Mouse (Mus musculus) brain, adult 2 months (tissue): ENCODE data around the gene Rasl2-9.
"Not testable (repeated sequence)": the region's sequence is repeated elsewhere in the genome, so short reads cannot be mapped to it uniquely, and the experiment has no call there.

Experiments used
- DNase-seq: peaks from one replicate; pipeline ENCODE4 v3.0.0; 2011; ENCODE audit warnings: low read depth, low spot score

Rasl2-9 gene

DNA sequence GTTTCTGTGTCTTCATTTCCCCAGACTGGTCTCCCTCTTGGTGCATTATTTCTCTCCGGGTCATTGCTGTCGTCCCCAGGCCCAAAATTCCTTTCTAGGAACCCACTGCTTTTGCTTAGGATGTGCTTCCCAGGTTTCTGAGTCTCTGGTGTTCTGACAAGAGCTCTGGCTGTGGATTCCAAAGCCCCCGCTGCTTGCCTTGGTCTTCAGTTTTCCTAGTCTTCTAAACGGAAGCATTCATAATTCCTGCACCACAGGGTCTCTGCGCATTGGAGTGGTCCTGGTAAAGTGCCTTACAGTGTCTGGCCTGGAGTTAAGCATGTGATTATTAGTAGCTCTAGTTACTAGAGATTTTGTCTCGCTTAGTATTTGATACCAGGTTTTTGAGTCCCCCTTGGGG lies 44.9 kb downstream of the Rasl2-9 start:
- no peak for DNase-seq

GRCm38 (mm10) chr7:5080010-5080751 lies 45.6 kb downstream of the Rasl2-9 start, which contains the start of gene Epn1:
Epn1 (plus strand) TSS chr7:5080235.
- peak; percentile 99 for DNase-seq

DNA sequence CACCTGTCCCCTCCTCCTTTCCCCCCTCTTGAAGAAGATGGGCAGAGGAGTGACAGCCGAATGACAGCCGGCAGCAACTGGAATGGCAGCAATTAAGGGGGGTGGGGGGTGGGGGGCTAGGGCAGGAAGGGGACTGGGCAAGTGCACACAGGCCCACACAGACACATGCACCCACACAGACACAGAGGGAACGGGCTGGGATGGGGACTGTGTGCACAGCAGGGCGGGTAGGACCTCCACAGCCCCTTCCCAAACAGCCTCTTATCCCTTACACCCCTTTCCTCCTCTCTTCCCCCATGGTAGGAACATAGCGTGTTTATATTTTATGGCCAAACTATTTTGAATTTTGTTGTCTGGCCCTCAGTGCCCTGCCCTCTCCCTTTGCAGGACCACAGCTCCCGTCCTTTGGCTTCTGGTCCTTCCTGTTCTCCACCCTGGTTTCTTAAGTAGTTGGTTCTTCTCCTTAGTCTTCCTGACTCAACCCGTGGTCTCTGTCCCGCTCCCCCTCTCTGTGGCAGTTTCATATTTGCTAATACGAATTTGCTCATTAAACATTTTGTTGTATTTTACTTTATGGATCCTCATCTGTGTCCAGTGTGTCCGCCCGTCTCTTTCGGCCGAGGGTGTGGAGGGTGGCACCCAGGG lies 46.3 kb downstream of the Rasl2-9 start:
- DNase-seq, result not testable (repeated sequence)

GRCm38 (mm10) chr7:5076931-5077330 lies 48.8 kb downstream of the Rasl2-9 start:
- DNase-seq, result no peak

DNA sequence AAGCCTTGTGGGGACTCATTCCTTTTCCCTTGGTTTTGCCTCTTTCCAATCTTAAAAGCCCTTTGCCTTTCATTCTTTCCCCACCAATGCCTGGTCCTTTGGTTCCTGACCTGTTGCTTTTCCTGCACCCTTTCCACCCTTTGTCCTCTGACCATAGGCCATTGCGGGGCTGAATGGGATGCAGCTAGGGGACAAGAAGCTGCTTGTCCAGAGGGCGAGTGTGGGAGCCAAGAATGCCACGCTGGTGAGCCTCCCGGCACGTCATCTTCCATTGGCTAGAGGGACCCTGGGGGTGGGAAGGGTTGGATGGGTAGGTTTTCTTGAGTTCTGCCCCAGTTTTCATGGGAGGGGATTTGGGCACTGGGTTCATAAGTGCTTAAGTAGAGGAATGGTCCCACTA lies 50.8 kb downstream of the Rasl2-9 start:
- no peak for DNase-seq
